Mouse (Mus musculus) liver, postnatal 0 days (tissue): ENCODE data around the gene 4930470P17Rik.

Source experiments
- CTCF ChIP-seq: sonication (generic); IDR thresholded peaks from 2 replicates; pipeline ENCODE4 v1.5.1; 2016; ENCODE audit warnings: antibody characterized with exemption, low read depth
- EP300 ChIP-seq: IDR thresholded peaks from 2 replicates; pipeline ENCODE4 v1.6.1; 2016; ENCODE audit warnings: antibody characterized with exemption, low read depth, mild to moderate bottlenecking

DNA sequence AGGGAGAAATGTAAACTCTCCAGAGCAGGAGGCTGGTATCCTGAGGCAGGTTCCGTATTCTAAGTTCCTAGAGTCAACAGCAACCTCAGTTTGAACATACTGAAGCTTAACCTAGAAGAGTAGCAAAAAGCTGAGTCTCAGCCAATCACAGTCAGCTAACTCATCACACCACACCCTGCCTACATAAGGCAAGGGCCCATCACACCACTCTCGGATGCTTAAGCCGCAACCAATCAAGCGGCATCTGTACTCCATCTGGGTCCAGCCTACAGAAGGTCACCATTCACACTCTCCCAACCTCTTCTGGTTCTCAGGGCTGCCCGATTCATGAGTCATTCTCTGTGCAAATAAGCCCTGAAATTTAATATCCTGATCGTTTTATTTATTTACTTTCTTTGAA is 44.4 kb upstream of the 4930470P17Rik start:
- TF ChIP-seq CTCF (no peak), EP300 (no peak)
